Mouse (Mus musculus) left cerebral cortex, postnatal 25 days (tissue): ENCODE data around the gene Rpl36. TPM values are rescaled to one million over a fixed set of nuclear protein-coding genes. Genes with fewer than 3 reads are reported as not detected.

Source experiments
- DNase-seq, 2 experiments: peaks; one replicate each; pipeline ENCODE4 v3.0.0; 2022; ENCODE audit warnings: low spot score in 2 of 2, mixed read lengths in 1 of 2
- intact Hi-C: fragments of 180-260 bp; cut with DNase I; formaldehyde crosslinking; loops from one replicate; pipeline ENCODE4 v1.15.1; 2025
- total RNA-seq, 2 experiments: library from RNA; stranded (reverse); gene quantifications; 2 replicates each; pipeline ENCODE4 v1.2.3; 2021

The Rpl36 gene
- total RNA-seq = 100 to 1,000 TPM; 334 to 355 TPM

DNA sequence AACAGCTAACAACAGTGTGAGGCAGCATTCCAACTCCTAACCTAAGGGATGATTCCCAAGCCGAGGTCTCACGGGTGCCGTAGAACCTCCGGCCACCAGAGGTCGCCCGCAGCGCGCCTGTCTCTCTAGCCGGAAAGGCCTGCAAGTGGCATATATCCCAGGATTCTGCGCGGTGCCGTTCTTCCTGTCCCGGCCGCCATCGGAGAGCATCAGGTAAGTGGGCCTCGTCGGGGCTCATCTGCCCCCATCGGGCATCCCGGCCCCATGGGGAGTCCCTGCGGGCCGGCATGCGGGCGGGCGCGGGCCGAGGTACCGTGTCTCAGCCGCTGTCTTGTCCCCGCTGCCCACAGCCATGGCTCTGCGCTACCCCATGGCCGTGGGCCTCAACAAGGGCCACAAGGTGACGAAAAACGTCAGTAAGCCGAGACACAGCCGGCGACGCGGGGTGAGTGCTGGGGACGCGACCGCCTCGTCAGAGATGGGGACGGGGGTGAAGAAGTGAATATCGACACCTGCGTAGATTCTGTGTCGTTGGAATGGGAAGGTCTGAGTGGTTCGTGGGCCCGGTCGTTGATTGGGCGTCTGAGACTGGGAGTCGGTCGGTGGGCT lies at the start of gene Rpl36:
Gene Rpl36, plus strand, starts transcription at position 181 of the 609 bp plus-strand sequence.
- peak; percentile 96 to 98 for DNase-seq
- intact Hi-C loops = loop anchor here (5.0 kb wide), 1 partner anchor 59 kb away; the partner anchor contains the start of gene Ranbp3

DNA sequence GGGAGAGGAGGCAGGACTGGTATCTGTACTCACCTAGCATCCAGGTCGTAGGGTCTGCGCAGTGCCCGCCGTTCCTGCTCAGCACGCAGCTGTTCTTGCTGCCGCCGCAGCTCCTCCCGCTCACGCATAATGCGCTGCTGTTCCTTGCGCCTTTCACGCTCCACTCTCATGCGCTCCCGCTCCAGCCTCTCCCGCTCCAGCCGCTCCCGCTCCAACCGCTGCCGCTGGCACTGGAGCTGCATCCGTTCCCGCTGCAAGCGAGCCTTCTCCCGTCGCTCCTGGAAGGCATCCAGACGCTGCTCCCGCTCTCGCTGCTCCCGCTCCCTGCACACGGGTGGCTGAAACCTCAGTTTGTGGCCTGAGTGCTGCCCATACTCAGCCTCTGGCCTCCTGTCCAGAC lies 46.9 kb upstream of the Rpl36 start:
- intact Hi-C loops = no loop called here
- DNase-seq = no peak

DNA sequence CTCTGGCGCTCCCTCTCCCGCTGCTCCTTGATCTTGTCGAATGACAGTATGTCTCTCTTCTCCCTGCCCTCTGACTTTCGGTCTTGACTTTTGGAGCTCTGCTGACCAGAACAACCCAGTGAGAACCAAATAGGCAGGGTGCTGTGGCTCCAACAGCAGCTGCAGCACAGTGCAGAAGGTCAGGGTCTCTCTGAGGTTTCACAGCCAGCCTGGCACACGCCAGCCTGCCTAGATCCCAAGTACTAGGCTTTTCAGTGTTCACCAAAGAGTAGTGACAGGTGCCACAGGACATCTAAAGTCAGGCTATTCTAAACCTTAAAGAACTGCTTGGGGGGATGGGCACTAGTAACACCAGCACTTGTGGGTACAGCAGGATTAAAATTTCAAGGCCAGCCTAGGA lies 46.3 kb upstream of the Rpl36 start:
- intact Hi-C loops = no loop called here
- DNase-seq = no peak

DNA sequence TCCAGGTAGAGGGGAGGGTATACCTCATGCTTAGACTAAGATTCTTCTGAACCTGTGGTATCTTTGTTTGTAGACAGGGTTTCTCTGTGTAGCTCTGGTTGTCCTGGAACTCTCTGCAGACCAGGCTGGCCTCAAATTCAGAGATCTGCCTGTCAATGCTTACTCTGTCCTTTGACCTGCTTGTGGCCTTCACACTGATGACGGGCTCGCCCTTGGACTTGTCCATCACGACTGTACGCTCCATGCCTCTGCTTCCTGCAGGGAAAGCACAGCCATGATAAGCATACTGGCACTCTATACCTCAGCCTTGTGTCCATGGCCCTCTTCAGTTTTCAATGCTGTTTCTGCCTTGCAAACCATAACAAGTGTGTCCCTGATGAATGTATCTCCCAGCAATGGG lies 45.8 kb upstream of the Rpl36 start:
- intact Hi-C loops = no loop called here
- no peak for DNase-seq

DNA sequence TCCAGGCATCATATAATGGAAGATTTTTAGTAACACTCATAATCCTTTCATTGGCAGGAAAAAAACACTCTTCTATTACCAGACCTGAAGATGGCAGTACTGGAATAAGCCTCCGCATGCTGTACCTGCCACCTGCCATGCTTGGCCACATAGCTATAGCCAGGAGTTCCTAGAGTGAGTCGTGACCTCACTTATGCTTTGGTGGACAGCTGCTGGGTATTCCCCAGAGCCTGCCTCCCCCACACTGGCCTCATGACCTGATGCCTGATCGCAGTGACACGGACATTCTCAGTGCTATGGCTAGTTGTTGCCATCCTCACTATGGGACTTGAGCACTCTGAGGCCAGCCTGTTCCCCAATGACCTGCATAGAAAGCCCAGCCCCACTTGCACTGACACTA lies 42.9 kb upstream of the Rpl36 start:
- intact Hi-C loops = no loop called here

DNA sequence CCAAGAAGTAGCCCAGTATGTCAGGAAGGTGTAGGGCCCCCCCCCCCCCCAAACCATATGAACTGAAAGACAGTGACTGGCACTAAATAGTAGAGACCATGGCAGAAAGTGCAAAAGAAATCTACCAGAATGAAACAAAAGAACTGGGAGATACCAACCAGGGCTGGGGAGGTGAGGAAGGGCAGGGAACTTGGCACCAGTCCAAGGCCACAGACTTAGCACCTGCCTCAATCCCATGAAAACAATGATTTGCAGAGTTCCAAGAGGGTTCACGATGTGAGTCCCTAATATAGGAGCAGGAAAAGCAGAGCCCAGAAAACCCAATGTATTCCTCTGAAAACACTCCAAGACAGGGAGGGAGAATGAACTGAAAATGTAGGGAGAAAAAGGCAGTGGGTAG lies 41.1 kb upstream of the Rpl36 start:
- no peak for DNase-seq
- intact Hi-C loops = no loop called here

More for the DNA sequence above, 42.9 kb upstream of the Rpl36 start:
- no peak for DNase-seq

DNA sequence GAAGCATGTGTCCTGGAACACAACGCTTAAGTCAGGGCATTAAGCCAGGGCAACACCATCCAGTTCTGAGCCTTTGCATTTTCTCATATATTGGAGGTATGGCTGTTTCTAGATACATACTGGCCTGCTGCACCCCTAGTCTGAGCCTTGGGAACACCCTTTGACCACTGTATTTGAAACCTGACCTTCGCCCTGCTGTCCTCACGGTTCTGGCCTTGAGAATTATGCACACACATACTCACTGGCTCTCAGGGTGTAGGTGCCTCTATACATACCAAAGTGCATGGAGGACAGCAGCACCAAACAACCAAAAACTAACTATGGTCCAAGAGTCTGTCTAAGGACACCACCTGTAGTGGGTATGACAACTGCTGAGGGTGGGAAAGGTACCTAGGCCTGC lies 40.3 kb upstream of the Rpl36 start:
- no peak for DNase-seq
- intact Hi-C loops = no loop called here

DNA sequence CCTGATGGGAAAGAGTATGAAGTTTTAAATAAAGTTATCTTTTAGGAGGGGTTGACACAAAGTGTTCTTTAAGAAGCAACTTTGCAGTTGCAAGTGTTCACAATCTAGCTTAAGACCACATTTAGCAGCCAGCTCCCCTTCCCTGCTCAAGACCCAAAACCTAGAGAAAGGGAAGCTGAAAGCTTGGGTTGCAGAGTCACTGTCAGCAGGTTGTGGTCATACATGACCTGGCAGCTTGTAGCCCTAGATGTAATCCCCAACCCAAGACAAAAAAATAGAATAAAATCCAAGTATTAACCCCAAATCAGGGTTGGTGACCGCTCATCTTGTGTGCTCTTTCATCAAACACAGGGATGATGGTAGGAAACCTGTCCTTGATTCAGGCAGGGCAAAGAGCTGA lies 30.1 kb upstream of the Rpl36 start:
- intact Hi-C loops = no loop called here
- no peak for DNase-seq

DNA sequence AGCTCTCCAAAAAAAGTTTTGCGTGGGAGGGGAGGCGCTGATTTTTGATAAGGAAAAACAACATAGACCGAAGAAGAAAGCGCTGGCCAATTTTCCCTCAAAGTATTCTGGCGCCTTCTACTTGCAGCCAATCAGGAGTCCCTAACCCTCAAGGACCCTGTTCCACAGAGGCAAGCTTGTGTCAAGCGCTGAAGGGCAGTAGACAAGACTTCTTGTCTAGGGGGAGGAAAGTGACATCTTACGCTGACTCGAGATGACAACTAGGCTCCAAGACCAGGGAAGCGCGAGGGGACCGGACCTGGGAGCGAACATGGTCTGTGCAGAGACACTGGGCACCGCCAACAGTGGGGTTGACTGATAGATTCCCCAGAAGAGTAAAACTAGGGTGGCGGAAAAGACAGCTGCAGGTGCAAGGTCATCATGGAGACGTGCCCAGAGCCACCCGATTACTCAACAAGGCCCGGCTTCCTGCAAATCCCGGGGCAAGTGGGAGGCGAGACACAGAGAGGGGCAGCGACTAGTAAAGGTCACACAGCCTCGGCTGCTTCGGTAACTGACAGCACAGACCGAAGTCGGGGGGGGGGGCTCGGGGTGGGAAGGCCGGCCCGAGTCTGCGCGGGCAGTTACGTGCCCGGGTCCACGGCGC lies 29.5 kb upstream of the Rpl36 start:
- peak in 1 of 2 experiments; percentile 29 for DNase-seq
- intact Hi-C loops = loop anchor here (2.0 kb wide), 2 partner anchors 25 to 89 kb away; partner anchors contain the start of genes 2410015M20Rik and Ranbp3

DNA sequence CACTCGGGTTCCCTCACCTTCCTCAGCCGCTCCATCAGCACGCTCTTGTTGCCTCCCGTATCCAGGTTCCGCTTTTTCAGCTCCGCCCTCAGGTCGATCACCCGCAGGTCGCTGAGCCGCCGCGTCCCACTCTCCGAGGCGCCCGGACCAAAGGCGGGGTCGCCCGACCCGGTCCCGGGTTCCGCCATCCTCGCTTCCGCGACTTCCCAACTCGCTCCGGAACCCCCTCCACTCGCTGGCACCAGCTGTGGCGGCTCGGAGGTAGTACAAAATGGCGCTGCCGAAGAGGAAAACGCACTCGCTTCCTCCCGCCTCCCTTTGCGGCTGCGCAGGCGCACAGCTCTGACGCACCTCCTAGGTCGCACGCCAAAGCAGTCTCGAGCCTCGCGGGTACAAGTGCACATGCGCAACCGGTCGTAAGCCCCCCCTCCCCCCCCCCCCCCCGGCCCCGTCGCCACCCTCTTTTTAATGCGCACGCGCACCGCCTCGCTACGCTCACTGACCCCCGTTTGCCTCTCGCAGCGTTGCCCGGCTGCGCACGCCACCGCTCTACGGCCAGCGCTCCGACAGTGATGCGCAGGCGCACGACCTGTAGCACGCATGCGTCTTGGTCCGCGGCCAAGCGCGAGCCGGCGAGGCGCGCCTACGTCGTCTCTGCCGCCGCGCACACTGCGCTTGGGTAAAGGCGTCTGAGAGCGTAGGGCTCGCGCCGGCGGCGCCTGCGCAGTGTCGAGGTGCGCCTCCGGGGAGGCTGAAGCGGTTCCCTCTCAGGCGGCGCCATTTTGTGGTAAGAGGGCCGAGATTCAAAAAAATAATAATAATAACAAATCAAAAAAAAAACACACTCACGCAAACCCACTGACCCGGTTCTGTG lies 28.7 kb upstream of the Rpl36 start, which contains the start of the genes Safb2 and Safb:
Gene Safb2, minus strand, starts transcription at position 329 of the 874 bp plus-strand sequence.
Gene Safb, plus strand, starts transcription at position 569 of the 874 bp plus-strand sequence.
- peak; percentile 99 for DNase-seq
- intact Hi-C loops = loop anchor here (2.0 kb wide), 2 partner anchors 24 to 88 kb away; partner anchors contain the start of genes 2410015M20Rik and Ranbp3

DNA sequence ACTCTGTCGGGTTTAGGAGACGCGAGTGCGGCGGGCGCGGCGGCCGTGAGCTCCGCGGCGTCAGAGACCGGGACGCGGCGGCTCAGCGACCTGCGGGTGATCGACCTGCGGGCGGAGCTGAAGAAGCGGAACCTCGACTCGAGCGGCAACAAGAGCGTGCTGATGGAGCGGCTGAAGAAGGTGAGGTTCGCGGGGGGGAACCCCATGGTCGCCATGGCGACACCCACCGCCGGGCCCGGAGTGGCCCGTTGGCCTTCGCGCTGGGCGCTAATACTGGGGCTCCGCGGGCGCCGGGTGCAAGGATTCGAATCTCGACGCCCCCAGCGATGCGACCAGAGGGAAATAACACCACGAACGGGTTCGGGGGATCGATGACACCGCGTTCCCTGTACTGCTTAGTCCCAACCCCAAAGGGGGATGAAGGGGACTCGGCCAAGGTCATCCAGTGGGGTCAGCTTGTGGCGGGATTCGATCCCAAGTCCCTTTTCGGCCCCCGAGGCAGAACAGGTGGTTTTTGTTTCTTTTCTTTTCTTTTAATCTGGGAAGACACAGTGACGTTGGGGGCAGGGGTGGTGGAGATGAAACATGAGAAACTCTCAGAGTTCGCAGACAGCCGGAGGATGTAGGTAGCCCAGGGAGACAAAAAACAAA lies 27.9 kb upstream of the Rpl36 start:
- peak in 1 of 2 experiments; percentile 39 for DNase-seq
- intact Hi-C loops = loop anchor here (2.0 kb wide), 2 partner anchors 24 to 88 kb away; partner anchors contain the start of genes 2410015M20Rik and Ranbp3

DNA sequence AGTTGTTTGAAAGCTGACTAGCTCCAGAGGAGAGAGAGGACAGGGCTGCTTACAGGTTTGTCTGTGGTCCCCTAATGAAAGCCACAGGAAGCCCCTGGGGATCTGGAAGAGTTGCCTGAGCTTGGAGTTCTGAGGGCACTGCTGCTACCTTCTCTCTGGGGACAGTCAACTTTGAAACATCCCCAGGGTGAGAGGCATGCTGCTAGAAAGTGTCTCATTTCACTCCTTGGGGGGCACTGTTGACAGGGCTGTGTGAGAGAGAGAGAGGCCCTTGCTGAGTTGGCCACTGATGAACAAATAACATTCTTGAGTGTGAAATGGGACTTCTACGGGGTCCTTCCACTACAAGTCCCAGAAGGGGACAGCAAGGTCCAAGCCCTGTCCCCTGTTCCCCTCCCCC lies 25.4 kb upstream of the Rpl36 start:
- DNase-seq = no peak
- intact Hi-C loops = no loop called here

DNA sequence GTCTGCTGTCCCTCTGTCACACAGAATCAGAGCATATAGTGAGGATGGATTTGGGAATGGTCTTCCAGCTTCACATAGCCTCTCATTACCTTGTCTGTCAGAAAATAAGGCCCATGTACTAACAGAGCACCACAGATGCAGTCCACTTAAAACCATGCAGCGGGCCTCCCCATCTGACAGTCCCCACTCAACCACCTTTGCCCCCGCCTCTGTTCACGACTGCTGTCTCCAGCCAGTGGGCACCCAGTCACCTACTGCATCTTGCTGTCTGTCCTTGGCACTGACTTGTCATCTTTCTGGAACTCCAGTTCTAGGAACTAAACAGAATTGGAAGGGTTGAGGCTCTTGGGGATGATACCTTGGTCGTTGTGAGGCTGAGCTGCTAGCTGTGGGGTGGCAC lies 24.3 kb upstream of the Rpl36 start:
- intact Hi-C loops = no loop called here
- DNase-seq = no peak

DNA sequence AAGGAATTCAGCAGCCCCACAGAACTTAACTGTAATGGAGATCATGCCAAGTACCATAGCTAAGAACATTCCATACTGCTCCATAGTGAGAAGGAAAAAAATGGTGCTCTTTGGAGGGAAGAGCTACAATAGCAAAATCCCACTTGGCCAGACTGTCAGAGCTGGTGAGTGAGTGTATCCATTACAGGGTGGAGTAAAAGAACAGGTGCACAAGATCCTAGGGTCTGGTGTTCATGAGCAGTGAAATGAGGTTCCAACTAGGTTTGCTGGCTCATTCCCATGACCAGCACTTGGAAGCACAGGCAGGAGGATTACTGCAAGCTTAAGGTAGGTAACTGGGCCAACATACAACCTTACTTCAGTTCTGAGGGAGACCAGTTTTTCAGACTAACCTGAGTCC lies 20.7 kb upstream of the Rpl36 start:
- intact Hi-C loops = no loop called here
- DNase-seq = no peak

DNA sequence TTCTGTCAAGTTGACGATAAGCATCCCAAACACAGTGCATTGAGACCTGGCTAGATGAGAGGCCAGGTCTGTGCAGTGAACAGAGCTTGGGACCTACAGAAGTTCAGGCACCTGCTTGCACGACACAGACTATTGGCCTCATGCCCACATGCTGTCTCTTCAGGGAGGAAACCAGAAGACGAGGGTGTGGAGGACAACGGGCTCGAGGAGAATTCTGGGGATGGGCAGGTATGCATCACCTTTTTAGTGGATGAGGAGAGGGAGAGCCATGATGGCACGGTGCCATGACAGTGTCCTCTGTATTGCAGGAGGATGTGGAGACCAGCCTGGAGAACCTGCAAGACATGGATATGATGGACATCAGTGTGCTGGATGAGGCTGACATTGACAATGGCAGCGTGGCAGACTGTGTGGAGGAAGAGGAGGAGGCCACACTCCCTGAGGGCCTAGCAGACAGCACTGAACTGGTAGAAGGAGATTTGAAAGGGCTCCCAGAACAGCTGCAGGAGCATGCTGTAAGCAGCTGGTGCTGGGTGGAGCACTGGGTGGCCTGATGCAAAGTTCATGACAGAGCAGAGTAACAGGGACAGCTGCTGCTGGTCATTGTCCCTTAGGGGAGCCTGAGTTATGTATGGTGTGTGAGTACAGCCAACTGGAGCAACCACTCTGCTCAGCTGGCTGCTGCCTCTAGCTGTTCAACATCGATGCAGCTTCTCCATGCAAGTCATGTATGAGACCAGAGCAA lies 19.5 kb upstream of the Rpl36 start:
- no peak for DNase-seq
- intact Hi-C loops = no loop called here

DNA sequence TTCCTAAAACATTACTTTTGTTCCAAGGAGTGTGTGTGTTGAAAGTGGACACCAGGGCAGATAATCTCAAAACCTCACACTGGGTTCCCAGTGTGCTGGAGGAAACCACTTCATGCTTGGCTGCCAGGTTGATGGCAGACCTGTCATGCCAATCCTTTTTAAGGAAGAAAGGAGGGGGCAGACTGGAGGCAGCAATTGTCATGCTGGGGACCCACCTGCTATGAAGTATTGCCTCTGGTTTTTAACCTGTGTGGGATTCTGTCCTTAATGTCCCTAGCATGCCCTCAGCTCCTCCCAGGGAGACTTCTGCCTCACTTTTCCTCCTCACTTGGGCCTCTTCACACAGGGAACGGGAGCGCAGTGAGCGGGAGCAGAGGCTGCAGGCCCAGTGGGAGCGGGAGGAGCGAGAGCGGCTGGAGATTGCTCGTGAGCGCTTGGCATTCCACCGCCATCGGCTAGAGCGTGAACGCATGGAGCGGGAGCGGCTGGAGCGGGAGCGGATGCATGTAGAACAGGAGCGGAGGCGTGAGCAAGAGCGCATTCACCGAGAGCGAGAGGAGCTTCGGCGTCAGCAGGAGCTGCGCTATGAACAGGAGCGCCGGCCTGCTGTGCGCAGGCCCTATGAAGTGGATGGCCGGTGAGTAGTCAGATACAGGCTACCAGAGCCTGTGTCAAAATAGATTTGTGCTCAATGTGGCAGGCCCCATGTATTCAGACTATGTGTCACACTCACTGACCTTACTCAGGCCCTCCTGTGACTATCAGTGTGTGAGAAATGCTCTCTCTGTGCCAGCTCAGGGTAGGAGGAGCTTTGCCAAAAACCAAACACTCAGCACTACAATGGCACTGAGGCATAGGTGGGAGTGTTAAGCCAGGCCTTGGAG lies 9.8 kb upstream of the Rpl36 start:
- intact Hi-C loops = no loop called here
- no peak for DNase-seq

DNA sequence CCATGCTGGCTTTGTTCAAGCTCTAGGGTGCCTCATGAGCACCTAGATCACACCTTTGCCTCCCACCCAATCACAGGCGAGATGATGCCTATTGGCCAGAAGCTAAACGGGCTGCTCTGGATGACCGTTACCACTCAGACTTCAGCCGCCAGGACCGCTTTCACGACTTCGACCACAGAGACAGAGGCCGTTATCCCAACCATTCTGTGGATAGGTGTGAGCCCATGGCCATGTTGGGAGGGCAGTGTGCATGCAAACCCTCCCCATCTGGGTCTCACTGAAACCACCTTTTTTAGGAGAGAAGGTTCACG lies 9.2 kb upstream of the Rpl36 start:
- no peak for DNase-seq
- intact Hi-C loops = no loop called here

DNA sequence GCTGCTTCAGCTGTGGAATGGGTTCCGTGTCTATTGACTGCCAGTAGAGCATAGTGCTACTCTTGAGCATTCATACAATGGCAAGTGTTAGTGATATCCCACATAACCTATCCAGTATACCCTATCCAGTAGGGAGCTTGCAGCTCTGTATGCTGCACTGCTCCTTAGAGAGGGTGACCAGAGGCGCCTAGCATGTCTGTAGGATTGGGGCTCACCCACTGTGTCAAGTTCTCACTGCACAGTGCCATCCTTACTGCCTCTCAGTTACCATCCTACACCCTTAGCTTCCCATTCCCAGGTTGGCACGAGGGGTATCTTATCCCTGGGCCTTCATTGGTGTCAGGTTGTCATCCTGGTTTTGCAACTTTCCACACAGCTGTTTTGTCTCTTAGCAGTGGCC lies 8.8 kb upstream of the Rpl36 start:
- intact Hi-C loops = no loop called here
- no peak for DNase-seq
